Mouse (Mus musculus) megakaryocyte progenitor cell, adult 5-6 weeks (primary cell): ENCODE measurements around the gene Tmem205. TPM values are rescaled to one million over a fixed set of nuclear protein-coding genes. Genes with fewer than 3 reads are reported as not detected.
A peak's percentile ranks its signal among the peaks of the same experiment; 100 is the strongest.

ENCODE experiments used
- ATAC-seq: replicated peaks from 2 replicates; pipeline ENCODE4 v1.8.0; 2016; ENCODE audit warnings: mild to moderate bottlenecking, moderate TSS enrichment, inconsistent platforms; ENCODE audit not compliant: poor library complexity
- total RNA-seq, 2 experiments: library from RNA; stranded (forward) in 1 of 2; stranded (reverse) in 1 of 2; fragments of 157-497, 149-512 nt in 1 of 2; fragments of 200-1000 nt in 1 of 2; gene quantifications; 2 replicates each; pipeline versions ENCODE4 v1.2.3 to v1.2.4; 2015 to 2017

Tmem205 gene
- 49.4 and 60.5 TPM in 2 replicates for total RNA-seq (2015)
- 19.7 and 22.1 TPM in 2 replicates for total RNA-seq (2017)

GRCm38 (mm10) chr9:21927208-21927753 is at the start of gene Tmem205, which contains the start of gene Ccdc159:
Tmem205 (minus strand) TSS chr9:21927556.
Ccdc159 (plus strand) TSS chr9:21927471.
- ATAC-seq, result peak; percentile 77

DNA sequence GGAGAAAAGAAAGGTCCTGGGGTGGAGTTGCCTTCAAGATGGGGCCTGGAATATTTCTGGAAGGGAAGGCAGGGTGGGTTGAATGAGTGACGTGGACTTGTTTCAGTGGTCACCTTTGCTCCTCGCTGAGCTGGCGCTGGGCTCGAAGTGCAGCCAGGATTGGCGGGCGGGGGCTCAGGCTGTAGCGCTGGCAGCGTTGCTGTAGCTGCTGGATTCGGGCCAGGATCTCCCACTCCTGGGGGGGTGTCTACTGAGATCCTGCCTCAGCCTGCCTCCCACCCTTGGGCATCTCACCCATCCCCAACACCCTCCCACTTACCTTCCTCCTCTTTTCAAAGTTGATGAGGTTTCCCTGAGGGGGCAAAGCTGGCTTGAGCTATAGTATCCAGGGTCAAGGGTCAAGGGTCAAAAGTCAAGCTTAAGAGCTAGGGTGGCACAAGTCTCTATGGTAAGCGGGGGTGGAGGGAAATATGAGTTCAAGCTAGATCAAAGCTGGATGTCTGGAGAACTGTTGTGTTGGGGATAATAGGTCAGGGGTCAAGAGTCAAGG is 49.3 kb upstream of the Tmem205 start:
- ATAC-seq, result no peak

DNA sequence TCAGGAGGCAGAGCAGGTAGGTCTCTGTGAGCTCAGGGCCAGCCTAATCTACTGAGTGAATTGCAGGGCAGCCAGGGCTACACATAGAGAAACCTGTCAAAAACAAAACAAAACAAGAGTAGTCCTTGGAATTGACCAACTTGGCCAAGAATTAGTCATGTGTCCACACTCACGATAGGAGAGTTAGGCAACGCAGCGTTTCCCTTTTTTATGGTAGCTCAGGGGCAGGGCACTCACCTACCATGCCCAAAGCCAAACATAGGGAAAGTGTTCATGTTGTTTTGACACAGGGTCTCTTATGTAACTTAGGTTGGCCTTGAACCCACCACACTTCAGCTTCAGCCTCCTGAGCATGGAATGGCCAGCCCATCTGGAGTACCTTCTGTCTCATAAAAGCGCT is 41.9 kb upstream of the Tmem205 start:
- peak; percentile 64 for ATAC-seq

GRCm38 (mm10) chr9:21968883-21969282 is 41.5 kb upstream of the Tmem205 start:
- no peak for ATAC-seq

DNA sequence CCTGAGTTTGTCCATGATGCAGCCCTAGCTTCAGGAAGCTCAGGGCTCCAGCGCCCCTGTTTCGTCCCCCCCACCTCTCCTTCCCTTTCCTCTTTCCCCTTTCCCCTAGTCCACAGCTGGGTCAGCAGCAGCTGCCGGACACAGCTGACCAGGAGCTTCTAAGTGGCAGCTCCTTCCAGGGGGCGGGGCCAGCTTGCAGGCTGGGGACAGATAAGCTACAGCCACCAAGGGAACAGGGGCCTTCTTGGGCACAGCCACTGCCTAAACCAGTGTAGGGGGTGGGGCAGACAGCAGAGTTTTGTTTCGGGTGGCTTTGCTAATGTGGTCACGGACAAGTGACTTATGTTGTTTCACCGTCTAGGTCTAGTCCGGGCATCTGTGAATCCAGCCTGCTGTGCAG is 36.1 kb upstream of the Tmem205 start, which contains the start of gene Epor:
Epor (minus strand) TSS at position 90 of the 400 bp plus-strand sequence.
- peak; percentile 41 for ATAC-seq

GRCm38 (mm10) chr9:21962416-21963059 is 35.2 kb upstream of the Tmem205 start:
- ATAC-seq, result peak; percentile 88

DNA sequence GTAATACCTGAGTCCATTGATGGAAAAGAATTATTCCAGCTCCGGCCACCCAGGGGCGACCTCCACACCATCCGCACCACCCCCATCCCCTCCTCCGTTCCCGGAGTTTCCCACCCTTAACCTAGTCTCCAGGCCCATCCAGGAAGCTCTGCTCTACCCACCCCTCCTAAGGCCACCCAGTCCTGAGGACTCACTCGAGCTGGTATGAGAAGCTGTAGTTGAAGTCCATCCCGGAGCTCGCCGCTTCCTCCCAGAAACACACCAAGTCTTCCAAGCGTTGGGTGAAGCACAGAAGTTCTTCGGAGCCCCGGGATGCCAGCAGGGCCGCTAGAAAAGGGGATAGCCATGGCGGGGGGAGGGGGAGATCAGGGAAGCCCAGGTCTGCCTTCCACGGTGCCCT is 34.7 kb upstream of the Tmem205 start:
- peak; percentile 1 for ATAC-seq

- peak; percentile 10; the same call in 1 of the 2 replicates for ATAC-seq
These were observed 34.1 kb upstream of the Tmem205 start for GRCm38 (mm10) chr9:21961366-21961980.

DNA sequence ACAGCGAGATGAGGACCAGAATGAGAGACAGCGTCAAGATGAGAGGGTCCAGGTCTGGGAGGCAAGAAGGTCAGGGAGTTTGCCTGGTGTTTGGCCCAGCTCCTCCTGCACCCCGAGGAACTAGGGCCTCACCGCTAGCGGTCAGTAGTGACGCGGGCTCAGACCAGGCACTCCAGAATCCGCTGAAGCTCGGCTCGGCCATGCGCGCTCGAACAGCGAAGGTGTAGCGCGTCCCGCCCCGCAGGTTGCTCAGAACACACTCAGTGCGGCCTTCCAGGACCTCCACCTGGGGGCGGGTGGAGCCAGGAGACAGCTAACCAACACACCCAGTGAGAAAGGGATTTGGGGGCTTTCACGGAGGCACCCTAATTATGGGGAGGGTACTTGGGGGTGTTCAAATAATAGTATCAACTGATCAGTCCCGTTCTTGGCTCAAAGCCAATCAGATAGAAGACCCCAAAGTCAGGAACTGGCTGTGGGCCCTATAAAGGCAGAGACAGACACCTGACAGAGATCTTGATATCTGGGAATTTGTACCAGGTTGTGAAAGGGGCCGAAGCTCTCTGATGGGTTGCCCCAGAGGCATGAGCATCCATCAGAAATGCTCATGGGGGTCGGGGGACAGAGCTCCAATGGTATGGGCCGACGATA is 33.3 kb upstream of the Tmem205 start:
- no peak for ATAC-seq

- ATAC-seq, result no peak
These were observed 32.8 kb upstream of the Tmem205 start for GRCm38 (mm10) chr9:21960135-21960534.

DNA sequence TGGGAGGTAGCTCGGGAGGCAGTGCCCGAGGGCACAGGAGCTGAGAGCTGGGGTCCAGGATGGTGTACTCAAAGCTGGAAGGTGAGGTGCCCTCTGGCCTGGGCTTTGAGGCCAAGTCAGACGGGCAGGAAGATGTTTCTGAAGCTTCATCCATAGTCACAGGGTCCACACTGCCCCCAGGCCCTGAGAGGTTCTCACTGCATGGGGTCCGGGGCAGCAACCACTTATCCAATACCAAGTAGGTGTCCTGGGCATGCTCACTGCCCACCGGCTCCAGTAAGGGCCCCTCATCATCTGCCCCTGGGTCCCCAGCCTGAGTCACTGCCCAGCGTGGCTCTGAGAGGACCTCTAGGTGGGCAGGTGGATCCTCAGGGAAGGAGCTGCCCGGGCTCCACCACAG is 31.9 kb upstream of the Tmem205 start:
- ATAC-seq, result no peak

GRCm38 (mm10) chr9:21958372-21958771 is 31.0 kb upstream of the Tmem205 start:
- no peak for ATAC-seq

GRCm38 (mm10) chr9:21955570-21956281 is 28.4 kb upstream of the Tmem205 start, which contains the start of gene Swsap1:
Swsap1 (plus strand) TSS chr9:21955755.
- ATAC-seq, result peak; percentile 87

DNA sequence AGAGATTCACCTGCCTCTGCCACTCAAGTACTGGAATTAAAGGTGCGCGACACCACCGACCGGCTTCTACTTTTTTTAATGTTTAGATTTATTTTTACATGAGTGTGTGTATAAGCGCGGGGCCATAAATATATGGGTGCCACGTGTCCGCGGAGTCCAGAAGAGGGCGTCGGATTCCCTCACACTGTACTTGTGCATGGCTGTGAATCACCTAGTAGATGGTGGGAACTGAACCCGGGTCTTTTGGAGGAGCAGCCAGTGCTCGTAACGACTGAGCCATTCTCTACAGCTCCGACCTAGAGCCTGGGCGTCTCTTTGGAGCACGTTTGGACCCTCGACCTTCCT is 27.8 kb upstream of the Tmem205 start:
- peak; percentile 45 for ATAC-seq

- no peak for ATAC-seq
These were observed 27.3 kb upstream of the Tmem205 start for GRCm38 (mm10) chr9:21954635-21955034.

DNA sequence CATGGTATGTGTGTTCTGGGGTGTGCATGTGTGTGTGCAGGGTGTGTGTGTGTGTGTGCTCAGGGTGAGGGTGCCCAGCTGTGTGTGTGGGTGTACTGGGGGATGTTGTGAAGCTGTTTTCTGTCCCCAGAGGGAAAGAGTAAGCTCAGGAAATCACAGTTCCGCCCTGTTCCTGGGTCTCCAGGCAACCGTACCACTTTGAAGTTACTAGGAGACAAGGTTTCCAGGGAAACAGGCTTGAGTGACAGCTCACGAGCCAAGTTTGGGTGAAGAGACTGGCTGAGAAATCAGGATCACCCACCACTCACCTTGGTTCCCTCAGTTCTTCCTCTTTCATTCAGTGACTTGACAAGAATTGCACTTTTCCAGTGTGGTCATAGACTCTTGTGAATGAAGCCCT is 26.2 kb upstream of the Tmem205 start:
- no peak for ATAC-seq

DNA sequence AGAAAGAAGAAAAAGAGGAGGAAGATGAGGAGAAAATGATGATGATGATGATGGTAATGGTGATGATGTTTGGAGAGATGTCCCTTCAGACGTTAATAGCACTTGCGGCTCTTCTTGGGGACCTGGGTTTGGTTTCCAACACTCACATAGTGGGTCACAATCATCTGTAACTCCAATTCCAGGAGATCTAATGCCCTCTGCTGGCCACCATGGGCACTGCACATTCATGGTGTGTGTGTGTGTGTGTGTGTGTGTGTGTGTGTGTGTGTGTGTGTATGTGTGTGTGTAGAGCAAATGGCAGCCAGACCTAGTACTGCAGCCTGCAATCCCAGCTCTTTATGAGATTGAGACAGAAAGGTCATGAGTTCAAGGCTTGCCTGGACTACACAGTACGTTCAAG is 24.6 kb upstream of the Tmem205 start:
- ATAC-seq, result no peak

DNA sequence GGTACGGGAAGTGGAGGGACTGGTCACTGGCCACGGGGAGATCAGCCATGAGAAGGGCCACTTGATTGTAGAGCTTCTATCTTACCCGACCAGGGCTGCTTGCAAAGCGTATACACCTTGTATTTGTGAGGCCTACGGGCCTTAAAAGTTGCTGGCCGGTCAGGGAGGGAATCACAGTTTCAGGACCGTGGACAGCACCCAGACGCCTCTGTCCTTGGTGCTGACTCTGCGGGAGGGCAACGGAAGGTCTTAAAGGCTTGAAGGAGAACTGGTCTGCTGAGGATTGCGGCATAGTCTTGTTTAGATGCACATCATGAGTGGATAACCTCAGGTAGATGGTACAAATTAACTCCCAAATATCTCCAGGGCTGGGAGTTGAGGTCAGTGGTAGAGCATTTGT is 23.0 kb upstream of the Tmem205 start:
- peak; percentile 83 for ATAC-seq

DNA sequence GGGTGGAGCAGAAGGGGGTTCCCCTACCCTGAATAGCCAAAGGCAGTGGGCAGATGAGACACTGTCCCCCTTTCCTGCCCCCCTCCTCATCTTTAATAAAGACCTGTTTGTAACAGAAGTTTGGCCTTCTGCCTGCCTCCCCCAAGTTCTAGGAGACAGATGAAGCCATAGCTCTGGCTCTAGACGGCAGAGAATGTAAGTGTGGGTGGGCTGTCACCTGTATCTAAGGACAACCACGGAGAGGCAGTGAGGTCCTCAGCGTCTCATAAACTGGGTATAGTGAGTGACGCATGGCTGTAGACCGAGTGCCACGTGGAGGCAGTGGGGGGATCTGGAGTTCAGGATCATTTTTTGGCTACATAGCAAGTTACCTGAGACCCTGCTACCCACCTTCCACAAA is 21.4 kb upstream of the Tmem205 start:
- ATAC-seq, result no peak

- ATAC-seq, result no peak
These were observed 20.8 kb upstream of the Tmem205 start for GRCm38 (mm10) chr9:21948146-21948545.
